Mouse (Mus musculus) left cerebral cortex, postnatal 10 days (tissue): ENCODE measurements at regions not wholly inside any gene's neighbourhood (a gene's known extent, or its start where the extent isn't known, plus 50 kb on each side); places are given as distances from the start of the nearest gene placed in this dataset.

Experiments used
- DNase-seq, 2 experiments: peaks; one replicate each; pipeline ENCODE4 v3.0.0; 2021 to 2022; ENCODE audit warnings: low spot score in 2 of 2, mixed read lengths in 1 of 2; ENCODE audit errors: extremely low spot score in 1 of 2
- intact Hi-C: fragments of 180-260 bp; cut with DNase I; formaldehyde crosslinking; loops from one replicate; pipeline ENCODE4 v1.15.1; 2025

DNA sequence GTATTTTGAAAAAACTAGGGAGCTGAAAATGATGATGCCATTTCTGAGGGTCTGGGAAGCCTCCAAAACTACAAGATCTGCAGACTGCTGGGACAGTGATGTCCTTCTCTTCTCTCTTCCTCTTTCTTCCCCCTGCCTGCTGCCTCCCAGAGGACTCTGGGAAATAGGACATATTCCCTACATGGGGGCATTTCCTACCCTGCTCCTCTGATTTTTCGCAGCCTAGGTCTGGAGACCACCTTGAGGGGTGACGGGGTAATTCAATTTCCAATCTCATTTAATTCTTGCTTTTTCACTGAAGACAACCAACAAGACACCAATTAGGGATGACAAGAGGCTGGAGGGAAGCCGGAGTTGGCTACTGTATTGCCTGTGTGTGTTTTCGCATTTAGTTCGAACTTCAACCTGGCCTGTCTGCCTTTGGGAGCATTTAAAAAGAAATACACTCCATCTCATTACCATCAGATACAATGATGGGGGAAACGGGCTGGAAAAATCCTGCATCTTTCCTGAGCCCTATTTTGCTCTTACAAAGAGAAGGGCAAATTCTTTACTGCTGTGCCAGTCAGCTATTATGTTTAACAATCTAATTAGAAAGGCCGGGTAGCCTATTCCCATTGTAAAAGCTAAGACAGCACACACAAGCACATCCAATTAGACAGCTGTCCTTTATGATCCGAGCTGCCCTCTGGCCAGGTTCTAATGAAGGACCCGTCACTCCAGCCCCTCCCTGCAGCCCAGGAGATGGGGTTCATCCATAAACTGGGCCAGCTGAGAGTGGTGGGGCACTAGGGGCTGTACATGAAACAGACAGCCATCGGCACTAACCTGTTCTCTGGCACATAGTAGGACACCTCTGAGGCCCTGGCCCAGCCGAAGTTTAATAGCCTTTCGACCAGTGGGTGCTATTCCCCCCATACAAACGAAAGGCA, 505.0 kb downstream of the 1700129C05Rik start:
- intact Hi-C loops, result no loop called here
- no peak for DNase-seq

DNA sequence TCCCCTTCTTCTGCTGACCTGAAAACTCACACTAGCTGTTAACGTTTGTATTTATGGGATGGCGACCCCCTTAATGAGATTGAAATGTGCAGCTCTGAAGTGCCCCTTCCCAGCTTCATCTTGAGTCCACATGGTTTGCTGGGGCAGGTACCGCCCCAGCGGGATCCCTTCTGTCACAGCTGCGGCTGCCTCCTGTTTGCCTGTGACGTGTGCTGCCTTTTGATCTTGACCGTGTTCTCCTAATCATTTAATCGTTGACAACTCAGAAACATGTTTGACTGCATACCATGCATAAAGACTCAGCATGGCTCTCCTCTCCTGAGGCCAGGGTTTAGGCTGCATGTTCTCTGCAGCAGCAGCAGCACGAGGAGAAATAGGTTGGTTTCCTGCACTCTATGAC, 511.5 kb downstream of the 1700129C05Rik start:
- no peak for DNase-seq
- intact Hi-C loops, result no loop called here

DNA sequence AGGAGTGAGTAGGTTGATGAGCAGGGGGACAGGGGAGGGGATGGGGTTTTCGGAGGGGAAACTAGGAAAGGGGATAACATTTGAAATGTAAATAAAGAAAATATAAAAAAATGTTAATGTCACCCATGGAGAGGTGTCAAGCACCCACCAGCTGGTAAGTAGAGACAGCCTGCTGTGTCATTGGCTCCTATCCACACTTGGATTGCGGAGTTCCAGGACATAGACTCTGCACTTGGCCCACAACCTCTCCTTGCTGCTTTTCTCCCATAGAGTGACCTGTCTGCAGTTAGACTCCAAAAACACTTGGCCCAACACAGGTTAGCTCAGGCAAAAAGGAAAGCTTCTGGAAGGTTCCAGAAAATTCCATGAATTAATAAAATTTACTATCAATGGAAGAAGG, 514.4 kb downstream of the 1700129C05Rik start:
- intact Hi-C loops, result no loop called here
- no peak for DNase-seq

DNA sequence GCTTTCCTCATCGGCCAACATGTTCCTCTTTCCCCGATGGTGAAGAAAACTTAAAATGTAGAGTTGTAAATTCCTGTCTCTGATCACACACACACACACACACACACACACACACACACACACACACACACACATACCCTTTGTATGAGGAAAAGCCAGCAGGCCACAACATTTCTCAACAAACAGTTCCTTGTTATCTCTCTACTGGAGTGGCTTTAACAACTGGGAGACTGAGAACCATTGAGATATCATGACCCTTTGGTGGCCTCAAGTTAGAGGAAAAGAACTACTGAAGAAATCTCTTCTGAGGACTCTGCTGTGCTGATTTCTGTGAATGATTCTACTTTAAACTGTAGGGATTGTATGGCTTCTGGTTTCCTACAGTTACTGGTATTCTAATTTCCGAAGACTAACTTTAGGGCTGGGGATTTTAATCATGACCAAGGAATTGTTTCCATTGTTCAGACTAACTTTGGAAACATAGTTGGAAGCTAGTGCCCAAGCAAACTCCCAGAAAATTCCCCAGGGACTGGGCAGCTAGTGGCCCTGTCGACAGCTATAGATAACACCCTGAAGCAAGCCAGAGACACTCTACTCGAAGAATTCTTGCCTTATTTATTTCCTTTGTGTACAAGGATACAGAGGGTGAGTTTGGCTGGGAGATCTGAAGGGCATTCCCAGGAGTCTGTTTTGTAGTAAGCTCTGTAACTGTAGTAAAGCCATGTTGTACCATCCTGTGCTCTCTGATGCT, 516.0 kb downstream of the 1700129C05Rik start:
- no peak for DNase-seq
- intact Hi-C loops, result no loop called here

DNA sequence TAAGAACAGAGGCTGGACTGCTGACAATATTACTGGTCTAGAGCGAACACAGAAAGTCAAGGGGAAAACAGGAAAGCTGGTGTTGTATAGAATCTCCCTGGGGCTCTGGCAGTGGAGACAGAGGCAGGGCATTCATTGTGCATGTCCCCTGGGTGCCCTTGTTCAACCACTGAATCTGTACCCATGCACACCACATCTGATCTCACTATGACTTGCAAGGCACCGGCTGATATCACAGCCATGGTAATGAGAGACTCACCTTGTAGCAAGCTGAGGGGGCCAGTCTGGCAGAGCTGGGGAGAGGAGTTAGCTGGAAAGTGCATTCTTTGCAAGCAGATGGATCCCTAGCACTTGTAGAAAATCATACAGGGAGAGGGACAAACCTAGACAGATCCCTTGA, 522.5 kb downstream of the 1700129C05Rik start:
- DNase-seq, result no peak
- intact Hi-C loops, result no loop called here

DNA sequence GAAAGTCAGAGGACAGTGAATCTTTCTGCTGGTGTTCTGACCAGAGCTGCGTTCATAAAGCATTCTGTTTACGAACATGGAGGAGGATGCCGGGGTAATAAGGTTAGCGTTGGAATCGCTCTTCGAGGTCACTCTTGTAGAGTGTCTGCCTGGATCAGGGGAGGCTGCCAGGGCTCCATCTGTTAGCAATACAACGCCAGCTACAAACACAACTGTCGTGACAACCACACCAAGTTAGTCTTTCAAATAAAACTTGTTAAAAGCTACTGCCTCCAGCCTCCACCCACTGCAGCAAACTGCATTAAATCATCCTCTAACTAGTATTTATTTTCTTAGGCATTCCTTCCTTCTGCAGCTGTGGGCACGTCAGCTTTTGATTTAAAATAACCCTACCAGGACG, 525.0 kb downstream of the 1700129C05Rik start:
- intact Hi-C loops, result no loop called here
- DNase-seq, result no peak

DNA sequence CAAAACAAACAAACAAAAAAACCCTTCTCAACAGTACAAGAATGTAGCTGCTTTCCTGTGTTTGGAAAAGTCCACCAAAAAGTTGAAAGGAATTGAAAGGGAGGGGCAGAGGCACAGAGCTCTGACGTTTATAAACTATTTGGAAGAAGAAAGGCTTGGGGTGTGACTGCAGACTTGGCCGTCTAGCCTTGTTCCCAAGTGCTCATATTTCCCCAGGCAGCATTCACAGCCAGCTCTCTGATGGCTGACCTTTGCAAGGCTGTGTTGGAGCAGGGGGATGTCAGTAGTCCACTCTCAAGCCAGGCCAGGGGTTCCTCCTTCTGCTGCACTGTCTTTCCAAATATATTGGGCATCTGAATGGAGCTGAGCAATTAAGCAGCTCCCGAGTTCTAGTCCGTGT, 534.5 kb downstream of the 1700129C05Rik start:
- intact Hi-C loops, result no loop called here
- DNase-seq, result no peak

DNA sequence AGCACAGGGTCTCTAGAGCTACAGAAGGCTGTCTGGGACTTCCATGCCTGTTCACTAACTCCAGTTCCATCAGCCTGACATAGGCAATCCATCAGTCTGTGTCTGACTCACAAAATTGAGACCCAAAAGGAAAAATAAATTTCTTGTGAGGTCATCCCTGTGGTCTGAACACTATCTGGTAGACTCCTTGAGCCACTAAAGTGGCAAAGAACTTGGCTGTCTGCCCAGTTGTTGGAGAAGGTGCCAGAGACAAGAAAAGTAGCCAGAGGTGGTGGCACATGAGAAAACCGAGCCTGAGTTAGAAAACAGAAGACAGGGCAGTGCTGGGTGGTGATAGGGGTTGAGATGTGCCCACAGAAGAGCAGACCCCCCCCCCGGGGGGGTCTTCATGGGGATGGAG, 535.0 kb downstream of the 1700129C05Rik start:
- intact Hi-C loops, result no loop called here
- no peak for DNase-seq

DNA sequence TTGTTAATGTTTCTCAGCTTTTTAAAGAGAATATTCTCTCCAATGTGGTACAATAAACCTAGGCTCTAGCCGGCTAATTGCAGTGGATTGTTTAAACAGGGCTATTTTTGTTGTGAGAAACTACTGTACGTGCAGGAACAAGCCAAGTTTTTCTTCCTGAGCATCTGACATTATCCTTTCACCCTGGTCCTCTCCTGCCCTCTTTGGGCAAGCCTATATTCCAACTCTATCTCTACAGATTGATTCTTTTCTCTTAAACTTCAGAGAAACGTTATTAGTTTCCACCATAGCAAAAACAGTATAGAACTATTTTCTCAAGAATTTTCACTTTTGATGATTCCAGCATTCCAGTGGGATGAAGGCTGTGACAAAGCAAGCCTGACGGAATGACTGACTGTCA, 535.2 kb downstream of the Fgf9 start:
- intact Hi-C loops, result no loop called here

DNA sequence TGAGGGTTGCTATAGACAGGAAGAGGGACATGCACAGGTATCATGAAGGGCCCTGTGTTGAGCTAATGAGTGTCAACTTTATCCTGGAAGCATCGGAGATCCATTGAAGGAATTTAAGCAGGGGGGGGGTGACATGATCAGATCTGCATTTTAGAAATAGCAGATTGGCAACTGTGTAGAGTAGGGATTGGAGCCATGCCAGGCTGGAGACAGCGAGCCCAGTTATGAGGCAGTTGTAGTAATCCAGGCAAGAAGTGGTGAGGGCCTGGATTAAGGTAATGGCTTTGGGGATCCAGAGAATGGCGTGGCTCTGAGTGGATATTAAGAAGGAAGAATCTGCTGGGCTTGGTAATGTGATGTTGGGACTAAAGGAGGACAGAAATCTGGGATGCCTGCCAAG, 528.5 kb downstream of the Fgf9 start:
- DNase-seq, result peak in 1 of 2 experiments; percentile 7
- intact Hi-C loops, result no loop called here

More for the DNA sequence above, 535.2 kb downstream of the Fgf9 start:
- DNase-seq, result no peak

DNA sequence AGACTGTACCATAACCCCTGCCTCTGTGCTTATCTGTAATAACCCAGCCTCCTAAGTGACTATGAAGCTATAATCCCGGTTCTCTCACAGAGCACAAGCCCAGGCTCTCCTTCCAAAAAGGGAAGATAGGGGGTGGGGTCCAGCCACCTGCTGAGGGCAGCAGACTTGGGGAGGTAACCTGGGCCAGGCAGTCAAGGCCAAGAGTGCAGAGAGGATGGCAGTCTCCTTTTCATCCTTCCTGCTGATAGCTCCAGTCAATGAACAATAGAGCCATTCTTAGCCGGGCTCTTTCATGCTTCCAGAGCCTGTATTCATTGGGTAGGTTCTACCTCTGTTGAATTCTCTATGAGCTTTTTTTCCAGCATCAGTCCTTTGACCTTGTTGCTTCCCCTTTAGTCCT, 527.5 kb downstream of the Fgf9 start:
- no peak for DNase-seq
- intact Hi-C loops, result no loop called here

DNA sequence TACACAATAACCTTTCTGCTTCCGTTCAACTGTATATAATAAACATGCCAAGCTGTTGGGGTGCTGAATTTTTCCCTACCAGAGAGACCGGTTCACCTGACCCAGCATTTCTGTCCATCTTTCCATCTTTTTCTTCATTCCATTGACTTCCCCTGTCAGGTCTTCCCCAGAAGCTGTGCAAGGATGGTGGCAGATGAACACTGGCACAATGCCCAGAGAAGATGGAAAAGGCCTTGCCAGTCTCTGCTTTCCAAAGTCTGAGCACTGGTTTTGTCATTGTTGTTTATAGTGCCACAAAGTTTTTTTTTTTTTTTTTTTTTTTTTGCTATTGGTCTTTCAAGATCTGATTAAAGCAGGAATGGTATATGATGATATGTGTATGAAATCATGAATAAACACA, 526.6 kb downstream of the Fgf9 start:
- intact Hi-C loops, result no loop called here
- DNase-seq, result no peak

DNA sequence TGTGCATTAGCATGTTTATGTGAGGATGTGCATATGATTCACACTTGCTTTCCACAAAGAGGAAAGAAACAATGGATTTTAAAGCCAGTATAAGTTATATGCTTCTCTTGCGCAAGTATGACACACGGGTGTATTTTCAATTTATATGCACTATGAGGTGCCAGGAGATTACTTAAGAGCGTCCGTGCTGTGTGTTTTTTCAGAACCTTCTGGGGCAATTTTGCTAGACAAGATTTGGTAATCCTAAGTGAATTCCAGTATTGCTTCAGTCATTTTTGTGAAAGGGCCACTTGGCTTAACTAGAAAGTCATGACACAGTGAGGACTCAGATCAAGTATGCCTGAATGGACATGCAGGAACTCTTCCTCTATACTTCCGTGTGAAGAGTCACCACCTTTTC, 511.5 kb downstream of the Fgf9 start:
- intact Hi-C loops, result no loop called here
- no peak for DNase-seq

DNA sequence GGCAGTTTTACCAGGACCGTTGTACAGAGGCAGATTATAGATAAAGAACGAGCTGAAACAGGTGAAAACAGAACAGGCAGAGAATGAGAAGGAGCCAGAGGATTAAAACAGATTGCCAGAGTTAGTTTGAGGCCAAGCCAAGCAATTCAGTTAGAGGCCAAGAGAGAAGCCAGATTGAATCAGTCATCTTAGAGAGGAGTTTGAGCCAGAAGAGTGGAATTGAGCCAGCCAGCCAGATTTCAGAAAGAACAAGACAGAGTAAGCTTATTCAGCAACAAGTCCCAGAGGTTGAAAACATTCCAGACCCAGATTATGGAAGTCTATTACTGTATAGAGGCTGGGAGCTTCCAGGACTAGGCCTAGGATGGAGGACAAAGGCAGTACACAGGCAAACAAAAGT, 499.7 kb downstream of the Fgf9 start:
- intact Hi-C loops, result no loop called here
- DNase-seq, result no peak

DNA sequence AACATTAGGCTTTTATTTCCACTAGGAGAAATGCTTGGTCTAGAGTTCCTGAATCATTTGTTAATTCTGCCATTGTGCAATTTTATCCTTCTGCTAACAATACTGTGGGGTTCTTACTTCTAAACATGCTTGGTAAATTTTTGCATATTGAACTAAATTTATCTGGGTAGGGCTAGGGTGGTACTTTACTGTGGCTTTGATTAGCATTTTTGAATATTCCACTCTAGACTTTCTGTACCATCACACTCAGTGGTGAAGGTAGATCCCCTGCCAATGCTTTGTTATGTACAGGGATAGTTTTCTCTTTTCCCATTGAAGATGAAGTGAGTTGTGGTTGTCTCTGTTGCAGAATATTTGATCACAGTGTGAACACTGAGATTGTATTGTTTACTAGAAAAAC, 497.1 kb downstream of the Fgf9 start:
- no peak for DNase-seq
- intact Hi-C loops, result no loop called here

DNA sequence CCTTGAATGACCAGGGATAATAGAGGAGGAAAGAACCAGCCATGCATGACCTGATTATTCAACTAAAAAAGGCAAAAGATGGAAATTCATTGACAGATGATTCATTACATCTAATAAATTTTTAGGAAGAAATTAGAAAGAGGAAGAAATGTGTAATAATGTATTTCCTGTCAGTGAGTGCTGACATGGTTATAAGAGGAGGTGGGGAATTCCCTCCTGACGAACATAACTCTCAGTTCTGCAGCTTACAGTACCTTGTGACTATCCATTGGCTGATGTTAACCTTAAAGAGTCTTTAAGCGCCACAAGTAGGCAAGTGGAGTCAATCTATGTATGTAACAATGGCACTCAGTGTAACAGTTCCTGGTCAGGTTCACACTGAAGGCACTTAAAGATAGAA, 492.7 kb downstream of the Fgf9 start:
- DNase-seq, result no peak

DNA sequence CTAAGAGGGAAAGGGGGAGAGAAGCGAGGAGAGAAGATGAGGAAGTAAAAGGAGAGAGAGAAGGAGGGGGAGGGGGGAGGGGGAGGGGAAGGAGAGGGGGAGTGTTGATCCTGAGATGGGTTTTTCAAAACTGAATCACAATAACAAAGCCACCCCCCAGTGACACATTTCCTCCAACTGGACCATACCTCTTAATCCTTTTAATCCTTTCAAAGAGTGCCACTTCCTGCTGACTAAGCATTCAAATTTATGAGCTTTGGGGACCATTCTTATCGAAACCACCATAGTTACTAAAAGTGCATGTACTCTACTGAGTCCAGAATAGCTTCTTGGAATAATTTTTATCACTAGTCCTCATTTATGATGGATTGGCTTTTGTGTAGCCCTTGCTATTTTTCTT, 480.4 kb downstream of the Fgf9 start:
- intact Hi-C loops, result no loop called here
- DNase-seq, result no peak

More for the DNA sequence above, 492.7 kb downstream of the Fgf9 start:
- intact Hi-C loops, result no loop called here

DNA sequence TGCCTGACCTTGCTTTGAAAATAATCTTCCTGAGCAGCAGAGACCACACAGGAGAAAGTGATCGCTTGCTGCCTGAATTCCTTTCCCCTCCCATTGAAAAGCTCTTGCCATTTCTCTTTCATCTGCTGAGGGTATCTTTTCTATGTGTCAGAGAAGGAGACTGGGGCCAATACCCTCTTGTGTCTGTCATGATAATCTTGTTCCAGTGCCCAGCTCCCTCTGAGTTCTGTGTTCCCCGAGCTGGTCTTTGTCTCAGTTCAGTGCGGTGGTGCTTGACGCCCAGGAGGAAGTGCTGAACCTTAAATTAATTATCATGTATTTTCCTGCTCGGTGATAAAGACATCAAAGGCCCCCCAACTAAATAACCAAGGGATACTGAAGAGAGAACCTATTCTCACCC, 475.4 kb downstream of the Fgf9 start:
- intact Hi-C loops, result no loop called here
- DNase-seq, result no peak

DNA sequence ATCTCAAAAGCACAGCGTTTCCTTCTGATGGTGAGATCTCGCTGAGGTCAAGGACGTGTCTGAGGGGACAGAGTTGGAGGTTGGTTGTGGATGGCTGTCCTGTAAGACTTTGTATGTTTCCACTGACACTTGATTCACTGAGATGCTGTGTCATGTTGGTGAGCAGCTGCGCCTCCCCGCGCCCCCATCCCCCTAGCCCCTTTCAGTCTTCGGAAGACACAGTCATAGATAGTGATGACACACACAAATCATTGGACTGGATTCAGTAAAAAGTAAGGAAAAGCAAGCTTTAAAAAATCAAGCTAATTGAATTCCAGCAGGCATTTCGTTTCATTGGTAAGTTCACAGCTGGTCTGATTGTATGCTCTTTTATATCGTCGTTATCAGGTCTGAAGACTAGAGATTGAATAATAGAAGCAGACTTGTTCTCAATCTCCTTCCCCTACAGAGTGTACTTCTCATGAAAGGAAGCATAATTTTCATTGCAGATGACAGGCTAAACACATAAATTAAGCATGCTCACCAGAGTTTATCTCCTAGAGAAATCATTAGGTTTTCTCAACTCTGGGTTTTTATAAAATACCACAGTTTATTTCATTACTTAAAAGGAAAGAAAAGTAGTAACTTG, 472.9 kb downstream of the Fgf9 start:
- no peak for DNase-seq
- intact Hi-C loops, result no loop called here

DNA sequence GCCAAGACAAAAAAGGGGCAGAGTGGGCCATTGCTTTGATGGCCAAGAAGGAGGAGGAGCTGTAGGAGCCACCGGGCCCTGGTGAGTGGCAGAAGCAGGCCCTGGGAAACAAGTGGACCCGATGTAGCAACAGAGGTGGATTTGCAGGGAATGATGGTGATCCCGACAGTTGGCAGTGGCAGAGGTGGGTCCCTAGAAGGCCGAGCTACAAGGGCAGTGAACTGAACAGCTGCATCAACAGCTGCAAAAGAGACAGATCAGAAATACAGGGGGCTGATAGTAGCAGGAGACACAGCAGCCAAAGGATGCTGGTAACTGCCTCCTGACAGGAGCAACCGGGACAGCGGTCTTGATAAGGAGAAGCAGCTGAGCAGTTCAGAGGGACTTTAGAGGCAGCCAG, 467.8 kb downstream of the Fgf9 start:
- DNase-seq, result no peak
- intact Hi-C loops, result no loop called here
